Mouse (Mus musculus) brain, embryonic 14.5 days (tissue): Measurements from ENCODE around the gene Gls2. TPM values are rescaled to one million over a fixed set of nuclear protein-coding genes. Genes with fewer than 3 reads are reported as not detected.
A peak's percentile ranks its signal among the peaks of the same experiment; 100 is the strongest.
"Not testable (repeated sequence)": the region's sequence is repeated elsewhere in the genome, so short reads cannot be mapped to it uniquely, and the experiment has no call there.

Experiments used
- DNase-seq: peaks from one replicate; pipeline ENCODE4 v3.0.0-alpha.2; 2011; ENCODE audit warnings: low read depth
- CTCF ChIP-seq: fragments of 200-500 bp; IDR thresholded peaks from 2 replicates; pipeline ENCODE4 v1.5.1; 2012; ENCODE audit warnings: inconsistent platforms, mild to moderate bottlenecking, moderate library complexity, borderline replicate concordance; ENCODE audit not compliant: insufficient read depth, insufficient read length; ENCODE audit errors: extremely low read depth
- POLR2A ChIP-seq: fragments of 200-500 bp; IDR thresholded peaks from 2 replicates; pipeline ENCODE4 v1.6.1; 2012; ENCODE audit warnings: mild to moderate bottlenecking, inconsistent platforms, borderline replicate concordance; ENCODE audit not compliant: poor library complexity, insufficient read depth, insufficient read length, severe bottlenecking; ENCODE audit errors: extremely low read depth
- polyA plus RNA-seq: library from polyadenylated mRNA; depleted of rRNA; stranded (reverse); fragments of >200 nt; gene quantifications from 2 replicates; pipeline ENCODE4 v1.2.3, GENCODE M21; 2012

Gene Gls2
- polyA plus RNA-seq, 1 experiment, result 4.4 TPM

DNA sequence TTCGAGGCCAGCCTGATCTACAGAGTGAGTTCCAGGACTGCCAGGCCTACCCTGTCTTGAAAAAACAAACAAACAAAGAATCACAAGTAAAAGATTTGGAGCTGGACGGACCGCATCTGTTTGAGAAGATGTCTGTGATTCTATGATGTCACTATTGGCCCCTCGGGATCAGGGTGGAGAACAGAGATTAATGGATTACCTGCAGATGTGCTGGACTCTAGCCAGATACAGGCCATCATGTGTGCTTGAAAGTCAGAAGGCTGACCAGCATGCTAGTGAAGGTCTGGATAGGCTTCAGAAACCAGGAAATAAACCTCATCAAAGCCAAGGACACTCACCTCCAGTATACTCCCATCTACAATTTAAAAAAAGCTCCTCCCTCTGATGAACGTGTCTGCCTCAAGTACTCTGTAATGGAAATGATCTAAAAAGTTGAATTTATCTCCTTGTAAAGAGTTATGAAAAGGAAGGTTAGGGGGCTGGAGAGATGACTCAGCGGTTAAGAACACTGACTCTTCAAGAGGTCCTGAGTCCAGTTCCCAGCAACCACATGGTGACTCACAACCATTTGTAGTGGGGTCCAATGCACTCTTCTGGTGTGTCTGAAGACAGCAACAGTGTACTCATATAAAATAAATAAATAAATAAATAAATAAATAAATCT is 8.8 kb upstream of the Gls2 start:
- no peak for DNase-seq
- TF ChIP-seq CTCF (no peak), POLR2A (no peak)

DNA sequence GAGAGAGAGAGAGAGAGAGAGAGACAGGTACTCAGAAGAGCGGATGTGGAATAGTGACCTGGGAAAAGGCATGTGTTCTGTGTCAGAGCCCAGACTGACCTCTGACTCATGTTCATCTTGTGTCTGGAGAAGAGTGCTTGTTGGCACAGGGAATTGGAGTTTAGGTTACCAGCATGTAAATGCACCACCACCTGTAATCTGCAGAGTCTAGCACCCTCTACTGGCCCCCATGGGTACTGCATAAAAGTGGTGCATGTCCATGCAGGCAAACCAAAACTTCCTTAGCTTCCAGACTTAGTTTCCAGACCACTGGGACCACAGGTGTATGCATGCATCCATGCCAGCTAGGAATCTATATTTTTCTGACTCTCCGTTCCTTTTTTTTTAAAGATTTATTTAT is 8.3 kb upstream of the Gls2 start:
- DNase-seq, result peak; percentile 88
- peak; percentile 90 for TF ChIP-seq CTCF
- TF ChIP-seq POLR2A, result no peak

DNA sequence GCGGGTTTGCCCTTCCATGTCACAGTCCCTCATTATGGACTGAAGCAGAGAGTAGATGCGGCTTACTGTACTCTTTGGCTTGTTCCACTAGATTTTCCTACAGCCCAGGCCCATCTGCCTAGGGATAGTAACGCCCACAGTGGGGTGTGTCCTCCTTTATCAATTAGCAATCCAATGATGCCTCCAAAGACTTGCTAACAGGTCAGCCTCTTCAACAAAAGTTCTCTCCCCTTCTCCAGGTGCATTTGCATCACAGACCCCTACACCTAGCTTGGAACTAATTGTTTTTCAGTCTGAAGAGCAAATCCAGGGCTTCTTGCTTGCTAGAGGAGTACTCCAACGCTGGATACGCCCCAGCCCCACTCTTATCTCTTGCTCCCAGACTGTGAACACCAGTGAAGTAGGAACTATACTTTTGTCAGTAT is 7.1 kb upstream of the Gls2 start:
- TF ChIP-seq CTCF (no peak), POLR2A (no peak)
- DNase-seq, result no peak

DNA sequence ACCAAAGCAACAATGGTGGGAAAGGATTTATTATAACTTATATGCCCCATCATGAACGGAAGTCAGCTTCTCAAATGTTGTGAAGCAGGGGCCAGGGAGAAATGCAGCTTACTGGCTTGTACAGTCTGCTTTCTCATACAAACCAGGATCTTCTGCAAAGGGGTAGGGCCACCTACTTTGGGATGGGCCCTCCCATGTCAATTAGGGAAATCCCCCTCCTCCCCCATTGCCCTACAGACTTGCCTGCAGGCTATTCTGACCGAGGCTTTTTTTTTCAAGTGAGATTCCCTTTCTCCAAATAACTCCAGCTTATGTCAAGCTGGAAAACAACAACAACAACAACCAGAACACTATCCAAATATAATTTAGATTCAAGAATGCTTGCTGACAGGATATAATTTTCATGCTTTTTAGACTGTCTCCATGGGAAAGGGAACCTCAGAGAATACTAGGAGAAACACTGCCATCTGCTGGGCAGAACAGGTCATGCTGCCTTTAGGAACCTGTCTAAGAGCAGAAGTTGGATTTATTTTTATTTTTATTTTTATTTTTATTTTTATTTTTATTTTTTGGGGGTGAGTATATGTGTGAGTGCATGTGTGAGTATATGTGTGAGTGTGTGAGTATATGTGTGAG is 5.9 kb upstream of the Gls2 start:
- peak; percentile 88 for DNase-seq
- TF ChIP-seq CTCF, result peak; percentile 74; the same call in 1 of the 2 replicates
- no peak for TF ChIP-seq POLR2A

DNA sequence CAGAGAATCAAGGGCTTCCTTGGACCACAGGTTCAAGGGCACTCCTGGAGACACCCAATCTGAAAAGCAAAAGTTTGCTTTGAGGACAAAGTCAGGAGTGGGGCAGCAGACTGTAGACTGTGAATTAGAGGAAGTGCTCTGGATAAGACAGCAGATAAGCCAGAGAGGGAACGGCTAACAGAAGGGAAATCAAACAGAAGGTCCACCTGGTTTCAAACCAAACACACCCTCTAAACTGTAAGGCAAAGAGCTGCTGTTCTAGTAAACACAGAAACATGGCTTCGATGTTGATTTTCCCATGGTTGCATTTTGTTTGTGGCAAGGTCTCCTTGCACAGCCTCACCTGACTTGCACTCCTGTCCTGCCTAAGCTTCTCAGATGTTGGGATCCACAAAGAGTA is 2.8 kb upstream of the Gls2 start:
- DNase-seq, result no peak
- TF ChIP-seq POLR2A, result no peak
- no peak for TF ChIP-seq CTCF

DNA sequence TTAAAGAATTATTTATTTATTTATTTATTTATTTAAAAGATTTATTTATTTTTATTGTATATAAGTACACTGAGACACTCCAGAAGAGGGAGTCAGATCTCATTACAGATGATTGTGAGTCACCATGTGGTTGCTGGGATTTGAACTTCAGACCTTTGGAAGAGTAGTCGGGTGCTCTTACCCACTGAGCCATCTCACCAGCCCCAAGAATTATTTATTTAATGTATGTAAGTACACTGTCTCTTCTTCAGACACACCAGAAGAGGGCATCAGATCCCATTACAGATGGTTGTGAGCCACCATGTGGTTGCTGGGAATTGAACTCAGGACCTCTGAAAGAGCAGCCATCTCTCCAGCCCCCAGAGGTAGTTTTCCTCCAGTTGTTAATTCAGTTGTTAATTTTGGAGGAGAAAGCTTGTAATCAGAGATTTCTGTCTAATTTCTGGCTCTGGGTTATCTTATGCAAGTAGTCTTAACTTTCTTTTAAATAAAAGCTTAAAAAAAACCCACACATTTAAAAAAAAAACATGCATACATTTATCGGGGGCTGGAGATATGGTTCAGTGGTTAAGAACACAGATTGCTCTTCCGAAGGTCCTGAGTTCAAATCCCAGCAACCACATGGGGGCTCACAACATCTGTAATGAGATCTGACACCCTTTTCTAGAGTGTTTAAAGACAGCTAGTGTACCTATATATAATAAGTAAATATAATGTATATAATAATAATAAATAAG is 2.1 kb upstream of the Gls2 start:
- DNase-seq, result not testable (repeated sequence)

DNA sequence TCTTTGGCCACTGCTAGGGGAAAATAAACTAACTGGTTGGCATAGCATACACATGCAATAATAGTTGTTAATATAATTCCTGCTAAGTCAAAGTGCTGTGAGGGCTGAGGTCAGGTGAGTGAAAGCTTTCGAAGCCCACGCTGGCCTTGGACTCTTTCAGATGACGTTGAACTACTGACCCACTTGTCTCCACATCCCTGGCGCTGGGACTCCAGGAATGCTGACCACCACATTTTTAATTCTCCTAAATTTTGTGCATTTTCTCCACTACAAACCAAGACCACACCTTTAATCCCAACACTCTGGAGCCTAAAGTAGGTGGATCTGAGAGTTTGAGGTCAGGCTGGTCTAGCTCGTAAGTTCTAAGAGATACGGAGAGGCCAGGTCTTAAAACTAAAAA is 1.1 kb upstream of the Gls2 start:
- no peak for DNase-seq
- TF ChIP-seq POLR2A (no peak), CTCF (no peak)

DNA sequence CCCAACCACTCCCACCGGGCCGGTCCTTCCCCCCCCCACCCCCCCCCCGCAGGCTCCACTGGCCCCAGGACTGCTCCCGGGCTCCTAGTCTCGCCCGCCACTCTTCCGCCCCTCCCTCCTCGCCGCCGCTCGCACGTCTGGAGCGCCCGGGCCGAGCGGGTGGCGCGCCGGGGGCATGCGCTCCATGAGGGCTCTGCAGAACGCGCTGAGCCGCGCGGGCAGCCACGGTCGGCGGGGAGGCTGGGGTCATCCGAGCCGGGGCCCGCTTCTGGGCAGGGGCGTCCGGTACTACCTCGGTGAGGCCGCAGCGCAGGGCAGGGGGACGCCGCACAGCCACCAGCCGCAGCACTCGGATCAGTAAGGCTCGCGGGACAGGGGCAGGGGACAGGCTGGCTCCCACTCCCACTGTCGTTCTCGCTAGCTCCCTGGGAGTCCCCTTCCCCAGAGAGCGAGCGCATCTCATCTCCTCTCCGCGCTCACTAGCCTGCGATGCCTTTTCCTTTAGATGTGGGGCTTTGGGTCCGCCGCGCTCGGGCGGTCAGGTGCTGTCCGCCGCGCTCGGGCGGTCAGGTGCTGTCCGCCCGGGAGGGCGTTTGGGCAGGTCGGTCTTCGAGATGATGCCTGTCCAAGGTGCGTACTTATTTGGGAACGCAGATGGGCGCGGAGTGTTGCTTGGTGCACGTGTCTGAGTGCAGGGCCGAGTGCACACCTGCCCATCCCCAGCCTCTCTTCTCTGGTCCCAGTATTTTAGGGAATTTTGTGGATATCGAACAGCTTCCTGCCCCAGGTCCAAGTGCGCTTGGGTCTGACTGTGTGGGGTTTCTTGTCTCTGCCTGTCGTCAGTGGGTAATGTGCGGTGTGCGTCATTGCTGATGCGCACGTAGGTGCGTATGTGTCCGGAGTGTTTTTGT is 549 bp downstream of the Gls2 start:
- DNase-seq, result peak; percentile 41
- TF ChIP-seq CTCF, result no peak
- TF ChIP-seq POLR2A, result no peak

DNA sequence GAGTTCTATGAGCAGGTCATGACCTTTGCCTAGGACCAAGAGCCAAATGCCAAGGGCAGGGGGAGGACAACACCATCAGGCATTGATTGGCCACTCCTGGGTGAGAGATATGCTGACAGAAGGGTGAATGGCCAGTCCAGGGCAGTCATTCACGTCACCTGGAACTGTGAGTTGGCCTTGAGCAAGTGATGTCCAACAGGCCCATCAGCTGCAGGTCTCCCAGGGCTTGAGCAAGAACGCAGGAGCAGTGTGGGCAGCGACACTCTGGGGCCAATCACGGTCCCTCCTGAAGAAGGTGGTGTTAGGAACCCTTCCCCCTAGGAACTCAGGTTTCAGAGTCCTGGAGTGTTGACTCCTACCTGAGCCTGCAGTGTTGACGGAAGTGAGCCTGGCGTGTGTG is 7.6 kb downstream of the Gls2 start:
- TF ChIP-seq CTCF, result no peak
- TF ChIP-seq POLR2A, result no peak
- DNase-seq, result no peak

DNA sequence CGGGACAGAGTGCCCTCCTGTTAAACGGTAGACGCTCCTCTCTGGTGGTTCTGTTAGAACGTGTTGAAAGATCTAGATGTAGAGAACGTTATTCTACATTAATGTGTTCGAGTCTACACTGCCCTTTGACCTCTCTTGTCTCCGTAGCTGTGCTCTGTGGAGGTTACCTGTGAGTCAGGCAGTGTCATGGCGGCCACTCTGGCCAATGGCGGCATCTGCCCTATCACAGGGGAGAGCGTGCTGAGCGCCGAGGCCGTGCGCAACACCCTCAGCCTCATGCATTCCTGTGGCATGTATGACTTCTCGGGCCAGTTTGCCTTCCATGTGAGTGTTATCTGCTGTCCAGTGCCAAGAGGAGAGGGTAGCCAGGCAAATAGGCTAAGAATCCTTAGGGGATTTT is 10.7 kb downstream of the Gls2 start:
- no peak for DNase-seq
- TF ChIP-seq POLR2A, result no peak
- no peak for TF ChIP-seq CTCF

DNA sequence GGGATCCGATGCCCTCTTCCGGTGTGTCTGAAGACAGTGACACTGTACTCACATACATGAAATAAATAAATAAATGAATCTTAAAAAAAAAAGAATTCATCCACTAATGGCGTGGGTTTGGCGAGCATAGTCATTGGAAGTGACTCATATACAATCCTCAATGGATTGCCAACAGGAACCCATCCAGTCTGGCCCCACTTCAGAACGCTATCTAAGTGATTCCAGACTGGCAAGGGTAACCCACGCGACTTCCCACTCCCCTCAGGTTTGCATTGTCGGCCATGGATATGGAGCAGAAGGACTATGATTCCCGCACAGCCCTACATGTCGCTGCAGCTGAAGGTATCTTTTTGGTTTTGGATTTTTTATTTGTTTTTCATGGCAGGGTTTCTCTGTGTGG is 14.1 kb downstream of the Gls2 start:
- DNase-seq, result no peak
- TF ChIP-seq CTCF (no peak), POLR2A (no peak)
